Mouse (Mus musculus): ENCODE data around the gene Ehbp1. TPM values are rescaled to one million over a fixed set of nuclear protein-coding genes. Genes with fewer than 3 reads are reported as not detected.

The Ehbp1 gene
- polyA plus RNA-seq (2017; shearing (Covaris generic)): 2.6 TPM

DNA sequence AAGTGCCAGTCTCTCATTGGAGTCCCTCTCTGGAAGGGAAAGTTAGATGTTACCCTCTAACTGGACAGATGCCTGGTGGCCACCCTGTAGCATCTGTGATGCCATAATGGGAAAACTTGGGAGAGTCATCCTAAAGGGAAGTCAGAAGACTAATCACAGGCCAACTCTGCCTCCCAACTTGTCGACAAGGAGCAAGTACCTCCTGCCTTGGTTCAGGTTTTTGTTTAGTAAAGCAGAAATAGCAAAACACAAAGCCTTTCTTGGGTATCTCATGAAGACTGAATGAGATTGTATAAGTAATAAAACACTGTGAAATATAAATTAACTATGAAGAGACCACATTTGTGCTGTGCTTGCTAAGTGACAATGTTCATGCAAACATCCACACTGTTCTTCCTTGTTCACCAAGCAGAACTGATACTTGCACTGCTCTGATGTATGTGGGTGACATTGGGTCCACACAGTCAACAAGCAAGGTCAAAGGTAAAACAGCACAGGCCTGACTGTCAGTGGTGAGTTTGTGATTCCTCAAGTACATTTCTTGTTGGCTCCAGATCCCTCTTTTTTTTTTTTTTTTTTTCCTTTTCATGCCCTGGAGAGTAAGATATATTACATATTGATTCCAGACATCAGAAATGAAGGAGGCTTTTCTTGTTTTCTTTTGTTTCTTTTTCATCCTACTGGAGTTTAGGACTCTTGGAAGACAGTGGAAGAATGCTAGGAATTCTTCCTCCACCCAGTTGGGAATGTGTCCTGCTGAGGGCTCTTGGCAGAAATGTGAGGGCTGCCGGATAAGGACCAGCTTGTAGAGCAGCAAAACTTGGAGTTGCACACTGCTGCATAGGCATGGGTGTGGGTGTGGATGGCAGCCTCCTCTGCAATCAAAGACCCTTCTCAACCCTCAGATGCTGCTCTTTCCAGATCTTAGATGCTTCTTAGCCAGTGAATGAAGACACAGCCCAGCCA, at the start of gene Ehbp1:
Ehbp1 (minus strand) TSS at position 51 of the 966 bp plus-strand sequence.

GRCm38 (mm10) chr11:22002783-22003340, 339.2 kb downstream of the Ehbp1 start, which contains the start of gene Otx1:
Otx1 (minus strand) TSS chr11:22002897.

Other genes with a start within 250 kb of the Ehbp1 start
- 2.2 TPM for gene Tmem17, start 169.8 kb upstream of the Ehbp1 start, polyA plus RNA-seq (2017; shearing (Covaris generic))